Mouse (Mus musculus) cerebellum, adult 2 months (tissue): ENCODE results near the gene Ercc6l2.

Source experiments
- CTCF ChIP-seq: fragments of 200-500 bp; IDR thresholded peaks from 2 replicates; pipeline ENCODE4 v1.5.1; 2011; ENCODE audit warnings: low read depth, mild to moderate bottlenecking, control low read depth, low read length, moderate library complexity, borderline replicate concordance; ENCODE audit not compliant: insufficient read depth
- POLR2A ChIP-seq: fragments of 200-500 bp; IDR thresholded peaks from 2 replicates; pipeline ENCODE4 v1.6.1; 2011; ENCODE audit warnings: low read length, control low read depth, borderline replicate concordance; ENCODE audit not compliant: insufficient read depth

DNA sequence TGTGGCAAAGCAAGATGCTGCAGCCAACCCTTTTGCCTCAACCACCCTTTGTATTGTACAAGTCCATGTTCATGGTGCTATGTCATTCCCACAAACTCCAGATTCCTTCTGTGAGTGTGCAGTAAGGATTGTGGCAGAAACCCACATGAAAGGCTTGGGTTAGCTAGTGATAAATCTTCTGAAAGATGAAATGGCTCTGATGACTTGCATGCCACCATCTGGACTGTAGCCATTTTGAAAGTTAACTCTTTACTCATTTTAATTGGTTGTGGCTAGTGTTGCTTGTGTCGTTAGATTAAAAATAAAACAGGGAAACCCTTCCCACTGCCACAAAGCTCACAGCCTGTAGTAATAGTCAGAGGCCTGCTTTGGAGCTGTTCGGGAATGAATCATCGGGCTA lies 44.0 kb upstream of the Ercc6l2 start:
- TF ChIP-seq CTCF (no peak), POLR2A (no peak)
